8 mouse cellular contexts compared by ENCODE assay signal in genomic region chr4:136284891-136285290, GRCm38 (mm10). TPM values are rescaled to one million over a fixed set of nuclear protein-coding genes. Genes with fewer than 3 reads are reported as not detected.
A peak's percentile ranks its signal among the peaks of the same experiment; 100 is the strongest.
DNase-seq lines count a peak whose midpoint lies in the region; ATAC-seq and TF ChIP-seq lines count a peak whose summit lies in the region.

No protein-coding gene starts in this region.

- H3K4me1 ChIP-seq in kidney, embryonic 14.5 days (ENCODE audit: control insufficient read depth, insufficient read depth, low read length) = peaks cover 27% of the 10 kb centered on the region
- peaks cover 24% of the 10 kb centered on the region for H3K4me1 ChIP-seq in forebrain, postnatal 0 days (ENCODE audit: insufficient read depth)
- peaks cover 46% of the 10 kb centered on the region for H3K4me1 ChIP-seq in limb, embryonic 15.5 days
- peaks cover 46% of the 10 kb centered on the region for H3K4me1 ChIP-seq in neural tube, embryonic 13.5 days (replicated peaks)

- H3K9me3 ChIP-seq in kidney, embryonic 14.5 days (ENCODE audit: control insufficient read depth, low read length) = peaks cover 3% of the 10 kb centered on the region; the same call in 1 of the 2 replicates
- no peaks in the 10 kb centered on the region for H3K9me3 ChIP-seq in forebrain, postnatal 0 days (ENCODE audit: low read length)
- no peaks in the 10 kb centered on the region for H3K9me3 ChIP-seq in limb, embryonic 15.5 days
- H3K9me3 ChIP-seq in neural tube, embryonic 13.5 days = peaks cover 7% of the 10 kb centered on the region; the same call in 1 of the 2 replicates

- no peak for TF ChIP-seq CTCF in forebrain, postnatal 0 days (IDR thresholded peaks at IDR 0.05; ENCODE audit: low read depth)

- peak overlapping the region; percentile 61 for H3K4me2 ChIP-seq in kidney, embryonic 14.5 days (replicated peaks; ENCODE audit: low read depth, low read length)
- peak overlapping the region; percentile 67 for H3K4me2 ChIP-seq in forebrain, postnatal 0 days (ENCODE audit: low read depth)
- peak overlapping the region; percentile 84 for H3K4me2 ChIP-seq in limb, embryonic 15.5 days
- H3K4me2 ChIP-seq in neural tube, embryonic 13.5 days = peak overlapping the region; percentile 97

- peak overlapping the region; percentile 63 for H3K4me3 ChIP-seq in kidney, embryonic 14.5 days (ENCODE audit: low read length)
- peak overlapping the region; percentile 79 for H3K4me3 ChIP-seq in forebrain, postnatal 0 days (ENCODE audit: low read depth, low read length)
- H3K4me3 ChIP-seq in limb, embryonic 15.5 days = peak overlapping the region; percentile 68
- H3K4me3 ChIP-seq in neural tube, embryonic 13.5 days = peak overlapping the region; percentile 80

- no peak for DNase-seq in kidney, adult 18-20 months
- peak; percentile 13 for DNase-seq in c-Kit-positive CD71-positive TER-119-positive erythroid progenitor cells, embryonic 14.5 days (ENCODE audit: low spot score)
- no peak for DNase-seq in forebrain, postnatal 0 days
- no peak for DNase-seq in gastrocnemius, postnatal 10 days
- DNase-seq in adrenal gland, adult 8-10 months = no peak

- 33% methylated on average over 6 of the region's 6 CpGs for whole genome bisulfite sequencing in kidney, embryonic 14.5 days
- 10% methylated on average over 6 of the region's 6 CpGs for WGBS in forebrain, postnatal 0 days
- 21% methylated on average over 6 of the region's 6 CpGs for WGBS in limb, embryonic 15.5 days
- WGBS in neural tube, embryonic 13.5 days = 37% methylated on average over 6 of the region's 6 CpGs

- H3K9ac ChIP-seq in kidney, embryonic 14.5 days (ENCODE audit: low read depth, low read length) = peak overlapping the region; percentile 49
- peak overlapping the region; percentile 74 for H3K9ac ChIP-seq in forebrain, postnatal 0 days
- peak overlapping the region; percentile 35 for H3K9ac ChIP-seq in limb, embryonic 15.5 days
- H3K9ac ChIP-seq in neural tube, embryonic 13.5 days = peak overlapping the region; percentile 90

- H3K27me3 ChIP-seq in kidney, embryonic 14.5 days (ENCODE audit: control insufficient read depth, insufficient read depth, low read length) = no peaks in the 10 kb centered on the region; the same call in 1 of the 2 replicates
- H3K27me3 ChIP-seq in forebrain, postnatal 0 days (ENCODE audit: insufficient read depth, low read length) = no peaks in the 10 kb centered on the region
- no peaks in the 10 kb centered on the region for H3K27me3 ChIP-seq in limb, embryonic 15.5 days
- H3K27me3 ChIP-seq in neural tube, embryonic 13.5 days = peaks cover 21% of the 10 kb centered on the region

- peak overlapping the region; percentile 89 for H3K27ac ChIP-seq in kidney, embryonic 14.5 days (ENCODE audit: low read depth, low read length)
- H3K27ac ChIP-seq in forebrain, postnatal 0 days (ENCODE audit: low read depth, low read length) = peak overlapping the region; percentile 99
- peak overlapping the region; percentile 95 for H3K27ac ChIP-seq in limb, embryonic 15.5 days
- H3K27ac ChIP-seq in neural tube, embryonic 13.5 days (replicated peaks) = peak overlapping the region; percentile 96

- ATAC-seq in kidney, embryonic 14.5 days (ENCODE audit: low FRiP score, low TSS enrichment) = no peak
- ATAC-seq in forebrain, postnatal 0 days = peak; percentile 1; the same call in 1 of the 2 replicates
- ATAC-seq in limb, embryonic 15.5 days (ENCODE audit: insufficient number of reproducible peaks, low FRiP score, low TSS enrichment, low read depth) = peak; percentile 22; the same call in 1 of the 2 replicates
- no peak for ATAC-seq in neural tube, embryonic 13.5 days (ENCODE audit: low read depth)

- peaks cover 25% of the 10 kb centered on the region for H3K36me3 ChIP-seq in kidney, embryonic 14.5 days (ENCODE audit: control insufficient read depth, insufficient read depth, low read length)
- H3K36me3 ChIP-seq in forebrain, postnatal 0 days (ENCODE audit: insufficient read depth) = peaks cover 16% of the 10 kb centered on the region; the same call in 1 of the 2 replicates
- peaks cover 28% of the 10 kb centered on the region for H3K36me3 ChIP-seq in limb, embryonic 15.5 days
- peaks cover 24% of the 10 kb centered on the region for H3K36me3 ChIP-seq in neural tube, embryonic 13.5 days

RNA-seq across cellular contexts. Expression of gene Zfp46, which starts 0.4 kb away (rescaled TPM):
- 12.2 and 22.0 TPM in 2 replicates for polyA plus RNA-seq in kidney, embryonic 14.5 days (2014; fragmentation: Nextera tagmentation; extraction: Ambion mirVana)
- 72.6 and 73.1 TPM in 2 replicates for total RNA-seq in forebrain, postnatal 0 days (2014; rRNA removed)
- polyA plus RNA-seq in forebrain, postnatal 0 days (2015; fragmentation: Nextera tagmentation; extraction: Ambion mirVana) = 23.6 and 31.0 TPM in 2 replicates
- 25.0 and 25.9 TPM in 2 replicates for polyA plus RNA-seq in limb, embryonic 15.5 days (2015; fragmentation: Nextera tagmentation; extraction: Ambion mirVana)
- polyA plus RNA-seq in neural tube, embryonic 13.5 days (2015; fragmentation: Nextera tagmentation; extraction: Ambion mirVana) = 41.9 and 45.8 TPM in 2 replicates
- 10 to 100 TPM; 44.5 to 48.7 TPM for total RNA-seq in gastrocnemius, postnatal 10 days (2021)
- total RNA-seq in adrenal gland, adult 8-10 months (2022) = 10 to 100 TPM; 16.2 to 20.8 (median 18.1) TPM

RNA-seq across cellular contexts. Expression of gene Hnrnpr, which starts 25.9 kb away (rescaled TPM):
- polyA plus RNA-seq in kidney, embryonic 14.5 days (2014; fragmentation: Nextera tagmentation; extraction: Ambion mirVana) = 115 and 180 TPM in 2 replicates
- total RNA-seq in forebrain, postnatal 0 days (2014; rRNA removed) = 162 and 169 TPM in 2 replicates
- polyA plus RNA-seq in forebrain, postnatal 0 days (2015; fragmentation: Nextera tagmentation; extraction: Ambion mirVana) = 175 and 214 TPM in 2 replicates
- polyA plus RNA-seq in limb, embryonic 15.5 days (2015; fragmentation: Nextera tagmentation; extraction: Ambion mirVana) = 160 and 164 TPM in 2 replicates
- 215 and 234 TPM in 2 replicates for polyA plus RNA-seq in neural tube, embryonic 13.5 days (2015; fragmentation: Nextera tagmentation; extraction: Ambion mirVana)
- total RNA-seq in gastrocnemius, postnatal 10 days (2021) = 10 to 100 TPM; 40.9 to 53.0 TPM
- total RNA-seq in adrenal gland, adult 8-10 months (2022) = 10 to 100 TPM; 71.9 to 94.0 (median 83.8) TPM

RNA-seq across cellular contexts. Expression of gene Tcea3, which starts 37.4 kb away (rescaled TPM):
- 5.4 and 6.3 TPM in 2 replicates for polyA plus RNA-seq in kidney, embryonic 14.5 days (2014; fragmentation: Nextera tagmentation; extraction: Ambion mirVana)
- 0.31 and 0.48 TPM in 2 replicates for total RNA-seq in forebrain, postnatal 0 days (2014; rRNA removed)
- 1.6 and 1.9 TPM in 2 replicates for polyA plus RNA-seq in forebrain, postnatal 0 days (2015; fragmentation: Nextera tagmentation; extraction: Ambion mirVana)
- 20.6 and 29.9 TPM in 2 replicates for polyA plus RNA-seq in limb, embryonic 15.5 days (2015; fragmentation: Nextera tagmentation; extraction: Ambion mirVana)
- 1.9 and 2.6 TPM in 2 replicates for polyA plus RNA-seq in neural tube, embryonic 13.5 days (2015; fragmentation: Nextera tagmentation; extraction: Ambion mirVana)
- total RNA-seq in gastrocnemius, postnatal 10 days (2021) = 100 to 1,000 TPM; 199 to 247 TPM
- total RNA-seq in adrenal gland, adult 8-10 months (2022) = 1 to 10 TPM; 1.7 to 2.2 (median 1.9) TPM

Comparison
In these comparisons a context has a peak if more than half of its experiments do, and no peak if none do; other contexts are left out.
1. ATAC-seq: peak in forebrain, postnatal 0 days (single experiment) and limb, embryonic 15.5 days (single experiment); none in kidney, embryonic 14.5 days (single experiment) and neural tube, embryonic 13.5 days (single experiment).
2. H3K9ac ChIP-seq: peak in every context shown above with its lines; median percentile 90 in neural tube, embryonic 13.5 days; 74 in forebrain, postnatal 0 days; 49 in kidney, embryonic 14.5 days; 35 in limb, embryonic 15.5 days.
3. Peak in every context shown above with its lines, with median percentiles within 50 percentile points of each other: H3K27ac ChIP-seq, H3K4me2 ChIP-seq and H3K4me3 ChIP-seq.